Mouse (Mus musculus): ENCODE results near the gene Fndc3b.

DNA sequence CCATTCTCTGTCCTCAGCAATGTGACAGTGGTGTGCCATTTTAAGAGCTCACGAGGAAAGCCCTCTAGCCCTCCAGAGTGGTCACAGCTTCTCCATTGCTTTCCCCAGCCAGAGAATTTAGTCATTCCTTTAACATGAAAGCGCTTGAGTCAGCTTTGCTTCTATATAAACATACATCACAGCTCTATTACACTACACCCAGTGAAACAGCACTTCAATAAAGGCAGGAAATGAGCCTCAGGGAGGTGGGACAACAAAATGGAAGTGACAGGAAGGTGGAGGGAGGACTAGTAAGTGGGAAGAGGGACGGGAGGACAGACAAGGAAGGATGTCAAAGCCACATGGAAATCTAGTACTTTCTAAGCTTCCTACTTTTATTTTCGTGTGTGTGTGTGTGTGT lies 88.7 kb downstream of the Fndc3b start:
- TF ChIP-seq CTCF (conservative IDR thresholded peaks at IDR 0.05; ENCODE audit: low read length) (no peak), NANOG (IDR thresholded peaks at IDR 0.05; ENCODE audit: borderline replicate concordance, low read length) (no peak)

All from E14TG2a.4 (cell line).